Mouse (Mus musculus) MEL (cell line): Measurements from ENCODE around the gene Phospho2. TPM values are rescaled to one million over a fixed set of nuclear protein-coding genes. Genes with fewer than 3 reads are reported as not detected.
A peak's percentile ranks its signal among the peaks of the same experiment; 100 is the strongest.

Experiments
- DNase-seq: peaks from one replicate; pipeline ENCODE4 v3.0.0; 2011; ENCODE audit warnings: low read depth, low spot score
- H3K27ac ChIP-seq: 2 replicates; pipeline ENCODE4 v1.5.1; 2012; ENCODE audit warnings: low read depth, mild to moderate bottlenecking, control low read depth, low read length, moderate library complexity; ENCODE audit not compliant: control insufficient read depth
- H3K27me3 ChIP-seq, 2 experiments: fragments of 150-350 bp in 1 of 2; sonication (generic) in 1 of 2; 2 replicates each; pipeline ENCODE4 v1.6.1; 2012; ENCODE audit warnings: low read length in 2 of 2, mild to moderate bottlenecking in 2 of 2, improper control_type of control experiment in 1 of 2, moderate library complexity in 1 of 2; ENCODE audit not compliant: insufficient read depth in 2 of 2, control insufficient read depth in 1 of 2
- H3K36me3 ChIP-seq, 2 experiments: 2 replicates each; pipeline ENCODE4 v1.6.1; 2012 to 2014; ENCODE audit warnings: low read length in 2 of 2, improper control_type of control experiment in 1 of 2, inconsistent platforms in 1 of 2, mild to moderate bottlenecking in 1 of 2; ENCODE audit not compliant: insufficient read depth in 2 of 2, control insufficient read depth in 1 of 2
- H3K4me1 ChIP-seq, 2 experiments: fragments of 150-350 bp in 1 of 2; sonication (generic) in 1 of 2; 2 replicates each; pipeline ENCODE4 v1.6.1; 2012; ENCODE audit warnings: low read length in 2 of 2, improper control_type of control experiment in 1 of 2, mild to moderate bottlenecking in 1 of 2; ENCODE audit not compliant: insufficient read depth in 2 of 2, control insufficient read depth in 1 of 2
- H3K4me3 ChIP-seq, 2 experiments: fragments of 150-350 bp in 1 of 2; sonication (generic) in 1 of 2; 2 replicates each; pipeline ENCODE4 v1.5.1; 2012; ENCODE audit warnings: low read depth in 2 of 2, low read length in 2 of 2, mild to moderate bottlenecking in 2 of 2, moderate library complexity in 2 of 2, control low read depth in 1 of 2, improper control_type of control experiment in 1 of 2; ENCODE audit not compliant: control insufficient read depth in 1 of 2, insufficient read depth in 1 of 2
- H3K79me2 ChIP-seq: 2 replicates; pipeline ENCODE4 v1.6.1; 2012; ENCODE audit warnings: mild to moderate bottlenecking, low read length, moderate library complexity; ENCODE audit not compliant: control insufficient read depth, poor library complexity, insufficient read depth
- H3K9ac ChIP-seq: 2 replicates; pipeline ENCODE4 v1.6.1; 2012; ENCODE audit warnings: low read depth, mild to moderate bottlenecking, control low read depth, low read length, moderate library complexity; ENCODE audit not compliant: control insufficient read depth, poor library complexity, severe bottlenecking
- H3K9me3 ChIP-seq: fragments of 150-350 bp; sonication (generic); replicated peaks from 2 replicates; pipeline ENCODE4 v1.6.1; 2012; ENCODE audit warnings: mild to moderate bottlenecking, low read length, improper control_type of control experiment, moderate library complexity; ENCODE audit not compliant: insufficient read depth
- BHLHE40 ChIP-seq: IDR thresholded peaks from 2 replicates; pipeline ENCODE4 v1.6.1; 2012; ENCODE audit warnings: low read depth, mild to moderate bottlenecking, inconsistent platforms, low read length, improper control_type of control experiment, borderline replicate concordance
- CHD2 ChIP-seq: IDR thresholded peaks from 2 replicates; pipeline ENCODE4 v1.6.1; 2011; ENCODE audit warnings: low read length, improper control_type of control experiment
- E2F4 ChIP-seq: IDR thresholded peaks from 2 replicates; pipeline ENCODE4 v1.6.1; 2011; ENCODE audit warnings: low read depth, low read length, improper control_type of control experiment, borderline replicate concordance
- EP300 ChIP-seq, 2 experiments: IDR thresholded peaks; 2 replicates each; pipeline ENCODE4 v1.6.1; 2011; ENCODE audit warnings: improper control_type of control experiment in 2 of 2, low read length in 2 of 2, low read depth in 1 of 2, mild to moderate bottlenecking in 1 of 2
- ETS1 ChIP-seq: IDR thresholded peaks from 2 replicates; pipeline ENCODE4 v1.6.1; 2012; ENCODE audit warnings: low read depth, mild to moderate bottlenecking, inconsistent platforms, low read length, improper control_type of control experiment, moderate library complexity
- GABPA ChIP-seq: IDR thresholded peaks from 2 replicates; pipeline ENCODE4 v1.6.1; 2012; ENCODE audit warnings: low read depth, mild to moderate bottlenecking, inconsistent platforms, low read length, improper control_type of control experiment, moderate library complexity
- GATA1 ChIP-seq: IDR thresholded peaks from 2 replicates; pipeline ENCODE4 v1.6.1; 2011; ENCODE audit warnings: low read depth, low read length, improper control_type of control experiment
- JUND ChIP-seq: IDR thresholded peaks from 2 replicates; pipeline ENCODE4 v1.6.1; 2011; ENCODE audit warnings: low read depth, mild to moderate bottlenecking, improper control_type of control experiment, low read length
- KAT2A ChIP-seq: conservative IDR thresholded peaks from 2 replicates; pipeline ENCODE4 v1.6.1; 2012; ENCODE audit warnings: low read depth, low read length, improper control_type of control experiment, inconsistent platforms
- MAFK ChIP-seq: IDR thresholded peaks from 2 replicates; pipeline ENCODE4 v1.6.1; 2011; ENCODE audit warnings: low read depth, mild to moderate bottlenecking, low read length, improper control_type of control experiment, borderline replicate concordance
- MAX ChIP-seq: IDR thresholded peaks from 2 replicates; pipeline ENCODE4 v1.6.1; 2011; ENCODE audit warnings: low read length, improper control_type of control experiment
- MEF2A ChIP-seq: IDR thresholded peaks from 2 replicates; pipeline ENCODE4 v1.6.1; 2014; ENCODE audit warnings: low read depth, mild to moderate bottlenecking, inconsistent platforms, low read length, improper control_type of control experiment; ENCODE audit not compliant: poor library complexity, insufficient replicate concordance, severe bottlenecking; ENCODE audit errors: extremely low read depth
- MXI1 ChIP-seq: IDR thresholded peaks from 2 replicates; pipeline ENCODE4 v1.6.1; 2011; ENCODE audit warnings: mild to moderate bottlenecking, low read depth, low read length, improper control_type of control experiment
- MYB ChIP-seq: IDR thresholded peaks from 2 replicates; pipeline ENCODE4 v1.6.1; 2011; ENCODE audit warnings: mild to moderate bottlenecking, low read depth, low read length, improper control_type of control experiment
- NELFE ChIP-seq: IDR thresholded peaks from 2 replicates; pipeline ENCODE4 v1.6.1; 2011; ENCODE audit warnings: low read depth, low read length, improper control_type of control experiment
- NRF1 ChIP-seq: IDR thresholded peaks from 2 replicates; pipeline ENCODE4 v1.6.1; 2014; ENCODE audit warnings: low read depth, mild to moderate bottlenecking, inconsistent platforms, low read length, improper control_type of control experiment, moderate library complexity; ENCODE audit not compliant: poor library complexity, insufficient read depth, severe bottlenecking
- POLR2A ChIP-seq, 2 experiments: IDR thresholded peaks; 2 replicates each; pipeline ENCODE4 v1.6.1; 2011 to 2012; ENCODE audit warnings: low read length in 2 of 2, mild to moderate bottlenecking in 2 of 2, control low read depth in 1 of 2, improper control_type of control experiment in 1 of 2, low read depth in 1 of 2, moderate library complexity in 1 of 2; ENCODE audit not compliant: control insufficient read depth in 1 of 2, insufficient read depth in 1 of 2, poor library complexity in 1 of 2
- POLR2AphosphoS2 ChIP-seq: IDR thresholded peaks from 2 replicates; pipeline ENCODE4 v1.6.1; 2011; ENCODE audit warnings: low read length, improper control_type of control experiment
- POLR2AphosphoS5 ChIP-seq: IDR thresholded peaks from 2 replicates; pipeline ENCODE4 v1.6.1; 2012; ENCODE audit warnings: low read depth, borderline replicate concordance, mild to moderate bottlenecking, inconsistent platforms, low read length, moderate library complexity, mixed read lengths
- RAD21 ChIP-seq: IDR thresholded peaks from 2 replicates; pipeline ENCODE4 v1.6.1; 2011; ENCODE audit warnings: mild to moderate bottlenecking, low read depth, low read length, improper control_type of control experiment
- RCOR1 ChIP-seq: IDR thresholded peaks from 2 replicates; pipeline ENCODE4 v1.6.1; 2012; ENCODE audit warnings: low read depth, mild to moderate bottlenecking, inconsistent platforms, low read length, improper control_type of control experiment
- SIN3A ChIP-seq: IDR thresholded peaks from 2 replicates; pipeline ENCODE4 v1.6.1; 2012; ENCODE audit warnings: low read length, improper control_type of control experiment, inconsistent platforms
- SMC3 ChIP-seq: IDR thresholded peaks from 2 replicates; pipeline ENCODE4 v1.6.1; 2011; ENCODE audit warnings: low read depth, low read length, improper control_type of control experiment
- TAL1 ChIP-seq: IDR thresholded peaks from 2 replicates; pipeline ENCODE4 v1.6.1; 2012; ENCODE audit warnings: mild to moderate bottlenecking, inconsistent platforms, low read length, moderate library complexity, mixed read lengths
- TBP ChIP-seq: IDR thresholded peaks from 2 replicates; pipeline ENCODE4 v1.8.0; 2011; ENCODE audit warnings: low read depth, low read length, improper control_type of control experiment
- TCF12 ChIP-seq: IDR thresholded peaks from 2 replicates; pipeline ENCODE4 v1.6.1; 2014; ENCODE audit warnings: low read depth, mild to moderate bottlenecking, inconsistent platforms, low read length, improper control_type of control experiment, moderate library complexity
- UBTF ChIP-seq: IDR thresholded peaks from 2 replicates; pipeline ENCODE4 v1.6.1; 2012; ENCODE audit warnings: low read depth, mild to moderate bottlenecking, inconsistent platforms, low read length, improper control_type of control experiment, moderate library complexity, borderline replicate concordance; ENCODE audit not compliant: insufficient read depth
- USF1 ChIP-seq: IDR thresholded peaks from 2 replicates; pipeline ENCODE4 v1.6.1; 2014; ENCODE audit warnings: low read depth, mild to moderate bottlenecking, inconsistent platforms, low read length, improper control_type of control experiment, moderate library complexity
- USF2 ChIP-seq, 2 experiments: IDR thresholded peaks; 2 replicates each; pipeline ENCODE4 v1.6.1; 2011 to 2012; ENCODE audit warnings: improper control_type of control experiment in 2 of 2, low read length in 2 of 2, borderline replicate concordance in 1 of 2, inconsistent platforms in 1 of 2, low read depth in 1 of 2, mild to moderate bottlenecking in 1 of 2; ENCODE audit not compliant: insufficient read depth in 1 of 2
- ZC3H11A ChIP-seq: IDR thresholded peaks from 2 replicates; pipeline ENCODE4 v1.6.1; 2012; ENCODE audit warnings: low read depth, mild to moderate bottlenecking, inconsistent platforms, low read length, improper control_type of control experiment
- ZKSCAN1 ChIP-seq: IDR thresholded peaks from 2 replicates; pipeline ENCODE4 v1.6.1; 2012; ENCODE audit warnings: low read depth, mild to moderate bottlenecking, inconsistent platforms, low read length, improper control_type of control experiment, moderate library complexity
- ZMIZ1 ChIP-seq: IDR thresholded peaks from 2 replicates; pipeline ENCODE4 v1.6.1; 2012; ENCODE audit warnings: low read depth, mild to moderate bottlenecking, inconsistent platforms, low read length, improper control_type of control experiment, moderate library complexity
- ZNF384 ChIP-seq: IDR thresholded peaks from 2 replicates; pipeline ENCODE4 v1.6.1; 2012; ENCODE audit warnings: low read depth, mild to moderate bottlenecking, inconsistent platforms, low read length, improper control_type of control experiment
- polyA plus RNA-seq, 2 experiments: library from polyadenylated mRNA; stranded (reverse) in 1 of 2; unstranded in 1 of 2; fragments of >175 nt in 1 of 2; fragments of >200 nt in 1 of 2; gene quantifications; 2 replicates each; pipeline versions ENCODE4 v1.2.1 to v1.2.4; 2012; ENCODE audit warnings: low replicate concordance in 2 of 2, low read depth in 1 of 2; ENCODE audit not compliant: insufficient read length in 2 of 2, insufficient read depth in 1 of 2, missing spikeins in 1 of 2
- total RNA-seq: library from RNA; depleted of rRNA; stranded (reverse); fragments of 300-350 nt; gene quantifications from 2 replicates; pipeline ENCODE4 v1.2.3, GENCODE M21; 2012

The Phospho2 gene
- total and polyA plus RNA-seq, 3 experiments: 11.8 to 13.2 TPM; not detected in 1

DNA sequence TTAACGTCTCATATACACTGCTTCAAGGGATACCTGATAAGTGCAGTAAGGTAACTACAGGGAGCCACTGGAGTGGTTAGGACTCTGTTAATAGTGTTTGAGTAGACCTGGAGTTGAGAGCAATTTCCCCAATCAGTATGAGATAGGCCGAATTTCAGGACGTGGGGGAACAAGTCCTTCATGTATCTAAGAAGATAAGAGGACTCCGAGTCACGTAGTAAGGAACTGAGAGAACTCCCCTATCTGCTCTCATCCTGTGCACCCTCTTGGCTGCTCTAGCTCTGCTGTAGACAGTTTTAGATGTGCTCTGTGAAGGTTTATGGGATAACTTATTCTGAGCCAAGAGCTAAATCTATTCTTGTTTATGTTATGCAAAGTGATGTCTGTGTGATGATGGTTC lies 27.2 kb downstream of the Phospho2 start (continued):
- TF ChIP-seq BHLHE40 (0 out of 2 replicates have a peak, but pooled peaks have one; percentile 15), NRF1 (no peak), SIN3A (peak; percentile 65), EP300 (IDR thresholded peaks at IDR 0.05; ENCODE audit: low read depth in 1 of 2, low read length in 2 of 2) (peak; percentile 79 to 89), E2F4 (no peak)

- Histone ChIP-seq H3K9me3 (no peaks in the 10 kb centered on the region), H3K27me3 (no peaks in the 10 kb centered on the region), H3K9ac (no peak overlapping the region), H3K79me2 (peaks cover 10% of the 10 kb centered on the region), H3K36me3 (peaks cover 0 to 34% of the 10 kb centered on the region in 2 experiments; a peak in 2 of 4 replicates), H3K27ac (no peak overlapping the region), H3K4me1 (peaks cover 19 to 34% of the 10 kb centered on the region in 2 experiments), H3K4me3 (no peak overlapping the region)
- peak; percentile 38 for DNase-seq
- TF ChIP-seq USF2 (IDR thresholded peaks at IDR 0.05; ENCODE audit: borderline replicate concordance in 1 of 2, insufficient read depth in 1 of 2, low read depth in 1 of 2, low read length in 2 of 2) (no peak), E2F4 (no peak), POLR2AphosphoS5 (no peak), TBP (no peak), UBTF (no peak), ZNF384 (no peak), NELFE (no peak), CHD2 (no peak), JUND (no peak), ETS1 (peak; percentile 73), NRF1 (no peak), MEF2A (no peak), MXI1 (peak; percentile 69), MAX (peak; percentile 54), GATA1 (peak; percentile 43; the same call in 1 of the 2 replicates), MAFK (no peak), ZC3H11A (no peak), BHLHE40 (peak; percentile 89), TAL1 (peak; percentile 59), POLR2A (IDR thresholded peaks at IDR 0.05; ENCODE audit: control insufficient read depth in 1 of 2, insufficient read depth in 1 of 2, low read depth in 1 of 2, low read length in 2 of 2, poor library complexity in 1 of 2) (no peak), ZMIZ1 (no peak), SIN3A (peak; percentile 47; the same call in 1 of the 2 replicates), EP300 (IDR thresholded peaks at IDR 0.05; ENCODE audit: low read depth in 1 of 2, low read length in 2 of 2) (peak; percentile 68 to 87), GABPA (no peak), MYB (0 out of 2 replicates have a peak, but pooled peaks have one; percentile 50), RAD21 (no peak), POLR2AphosphoS2 (no peak), SMC3 (no peak), ZKSCAN1 (no peak), KAT2A (no peak), TCF12 (peak; percentile 97), RCOR1 (no peak), USF1 (no peak)
These were observed 29.1 kb downstream of the Phospho2 start for GRCm38 (mm10) chr2:69818350-69819085.
